8 mouse cellular contexts compared by ENCODE assay signal in genomic region chr16:57166611-57167513, GRCm38 (mm10). TPM values are rescaled to one million over a fixed set of nuclear protein-coding genes. Genes with fewer than 3 reads are reported as not detected.
DNase-seq lines count a peak whose midpoint lies in the region; ATAC-seq and TF ChIP-seq lines count a peak whose summit lies in the region.

Gene Nit2 (minus strand): TSS chr16:57167341.

- ATAC-seq in activated CD4-positive, CD25-positive, alpha-beta regulatory T cell, adult 4 months = peak; percentile 97
- peak; percentile 95 for ATAC-seq in megakaryocyte progenitor cell, adult 5-6 weeks (replicated peaks; ENCODE audit: poor library complexity)

- peak; percentile 74 for TF ChIP-seq POLR2A in cortical plate, adult 2 months (IDR thresholded peaks at IDR 0.05; ENCODE audit: extremely low read depth, insufficient read depth, low read length)

- peak; percentile 97 for DNase-seq in gastrocnemius, postnatal 10 days
- peak; percentile 94 for DNase-seq in induced T-regulatory cell, adult 2 months (ENCODE audit: low read depth)
- DNase-seq in left cerebral cortex, adult 9 months (ENCODE audit: low spot score in 2 of 2) = peak; percentile 76 to 93
- DNase-seq in right cerebral cortex, postnatal 14 days = peak; percentile 94
- DNase-seq in urinary bladder, postnatal 36 days (ENCODE audit: low spot score in 2 of 2) = peak; percentile 95 to 96

- peak; percentile 59 for TF ChIP-seq CTCF in cortical plate, adult 2 months (IDR thresholded peaks at IDR 0.05; ENCODE audit: extremely low read depth, insufficient read depth, low read length)

- H3K4me1 ChIP-seq in cortical plate, adult 2 months (ENCODE audit: control insufficient read depth, insufficient read depth, low read length) = peaks cover 1% of the 10 kb centered on the region; the same call in 1 of the 2 replicates

- H3K27ac ChIP-seq in cortical plate, adult 2 months (ENCODE audit: insufficient read depth, low read length) = 0 out of 2 replicates have a peak within 1 kb of the TSS, but pooled peaks have one; percentile 12

- peak within 1 kb of the TSS; percentile 78 for H3K4me3 ChIP-seq in cortical plate, adult 2 months (ENCODE audit: insufficient read depth, low read length)

RNA-seq across cellular contexts. Expression of gene Nit2, which starts in this region (rescaled TPM):
- polyA plus RNA-seq in activated CD4-positive, CD25-positive, alpha-beta regulatory T cell, adult 4 months (2017; shearing (Covaris generic)) = 10 to 100 TPM; 36.4 to 36.6 TPM
- polyA plus RNA-seq in cortical plate, adult 2 months (2012; rRNA removed) = 13.1 and 15.1 TPM in 2 replicates
- total RNA-seq in gastrocnemius, postnatal 10 days (2021) = 10 to 100 TPM; 34.5 to 35.0 TPM
- total RNA-seq in megakaryocyte progenitor cell, adult 5-6 weeks (2015) = 35.2 and 40.7 TPM in 2 replicates
- 30.9 and 38.1 TPM in 2 replicates for total RNA-seq in megakaryocyte progenitor cell, adult 5-6 weeks (2017)

Comparison
In these comparisons a context has a peak if more than half of its experiments do, and no peak if none do; other contexts are left out.
1. Peak in every context shown above with its lines: DNase-seq, ATAC-seq, H3K4me3 ChIP-seq and H3K27ac ChIP-seq.